In the genomic region with DNA sequence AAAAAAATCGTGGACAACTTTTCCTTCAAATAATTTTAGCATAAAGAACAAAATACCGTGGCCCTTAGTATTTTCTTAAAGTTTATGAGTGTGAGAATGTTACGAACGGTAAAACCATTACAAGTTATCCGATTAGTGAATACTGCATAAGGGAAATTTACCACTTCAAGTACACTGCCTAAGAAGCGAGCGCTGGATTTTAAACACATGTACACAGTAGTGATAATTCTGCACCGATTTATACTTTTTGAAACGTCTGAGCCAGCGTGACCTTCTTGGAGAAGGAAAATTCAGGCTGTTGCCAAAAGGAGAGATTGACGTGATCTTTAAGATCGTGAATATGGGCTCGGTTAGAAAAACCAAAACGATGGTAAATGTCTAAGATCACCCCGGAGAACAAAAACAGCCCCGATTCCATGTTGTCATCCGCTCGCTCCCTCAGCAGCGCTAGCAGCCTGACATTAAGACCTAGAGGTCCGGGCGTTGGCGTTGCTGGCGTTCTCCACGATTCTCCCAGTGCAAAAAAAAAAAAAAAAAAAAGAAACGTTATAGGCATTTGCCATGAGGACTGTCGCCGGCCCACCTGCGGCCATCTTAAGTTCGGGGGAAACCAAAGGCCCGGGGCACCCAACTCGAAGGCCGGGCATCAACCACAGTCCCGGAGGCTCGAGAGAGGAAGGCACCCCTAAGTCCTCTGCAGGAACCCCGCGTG, we compare ENCODE assay signal across 1 mouse cellular context.
A peak's percentile ranks its signal among the peaks of the same experiment; 100 is the strongest.
TF ChIP-seq lines count a peak whose summit lies in the region.

No protein-coding gene starts in this region.

TF ChIP-seq in MEL, 35 proteins besides CTCF, POLR2A, EP300 and RAD21 (continued from another document):
- no peak; the same call in 1 of the 2 replicates for TF ChIP-seq MYB (IDR thresholded peaks at IDR 0.05; ENCODE audit: low read depth, low read length)
- no peak for TF ChIP-seq TCF12 (IDR thresholded peaks at IDR 0.05; ENCODE audit: low read depth, low read length)
- no peak for TF ChIP-seq GATA1 (IDR thresholded peaks at IDR 0.05; ENCODE audit: low read depth, low read length)
- TF ChIP-seq CHD1 (IDR thresholded peaks at IDR 0.05; ENCODE audit: low read depth, low read length), result peak; percentile 64; the same call in 1 of the 2 replicates
- no peak for TF ChIP-seq MAFK (IDR thresholded peaks at IDR 0.05; ENCODE audit: borderline replicate concordance, low read depth, low read length)
- TF ChIP-seq MAZ (IDR thresholded peaks at IDR 0.05; ENCODE audit: low read depth, low read length), result no peak
TF ChIP-seq in MEL: peak in this region for 6.
